ENCODE assay signal across 10 mouse cellular contexts in genomic region chr14:16733595-16734298, GRCm38 (mm10).
DNase-seq lines count a peak whose midpoint lies in the region; ATAC-seq and TF ChIP-seq lines count a peak whose summit lies in the region.
"Had no signal": no experiment of that assay in that cellular context is flagged by ENCODE, and none has a peak within 500 bp of the region (broad histone marks: within the 10 kb centered on the region; RNA-seq: fewer than 3 reads in every experiment).

No protein-coding gene starts in this region.

- no peak for DNase-seq in lung, postnatal 25 days (ENCODE audit: low spot score)
- DNase-seq in forebrain, embryonic 14.5 days (ENCODE audit: low spot score) = peak; percentile 45
- no peak for DNase-seq in adrenal gland, adult 18-20 months (ENCODE audit: low spot score in 2 of 2)
- no peak for DNase-seq in liver, postnatal 0 days
- DNase-seq: liver, embryonic 13.5 days had no signal

- no peaks in the 10 kb centered on the region for H3K9me3 ChIP-seq in lung, embryonic 16.5 days (ENCODE audit: control insufficient read depth, low read length)
- no peaks in the 10 kb centered on the region for H3K9me3 ChIP-seq in forebrain, embryonic 14.5 days (replicated peaks; ENCODE audit: control insufficient read depth, low read length)
- H3K9me3 ChIP-seq in limb, embryonic 13.5 days = no peaks in the 10 kb centered on the region
- H3K9me3 ChIP-seq in stomach, embryonic 15.5 days = no peaks in the 10 kb centered on the region
- no peaks in the 10 kb centered on the region for H3K9me3 ChIP-seq in liver, postnatal 0 days (ENCODE audit: low read length)
- H3K9me3 ChIP-seq: heart, embryonic 15.5 days; liver, embryonic 13.5 days had no signal

- H3K36me3 ChIP-seq in lung, embryonic 16.5 days (ENCODE audit: control insufficient read depth, insufficient read depth, low read length) = no peaks in the 10 kb centered on the region
- H3K36me3 ChIP-seq in forebrain, embryonic 14.5 days (ENCODE audit: control insufficient read depth, insufficient read depth, low read length) = no peaks in the 10 kb centered on the region
- H3K36me3 ChIP-seq in limb, embryonic 13.5 days = no peaks in the 10 kb centered on the region
- H3K36me3 ChIP-seq in stomach, embryonic 15.5 days = no peaks in the 10 kb centered on the region
- H3K36me3 ChIP-seq in liver, postnatal 0 days (replicated peaks; ENCODE audit: insufficient read depth, low read length) = no peaks in the 10 kb centered on the region
- H3K36me3 ChIP-seq: heart, embryonic 15.5 days; liver, embryonic 13.5 days had no signal

- H3K4me3 ChIP-seq in lung, embryonic 16.5 days (ENCODE audit: low read length) = no peak overlapping the region
- H3K4me3 ChIP-seq in forebrain, embryonic 14.5 days (ENCODE audit: low read depth, low read length) = no peak overlapping the region
- no peak overlapping the region for H3K4me3 ChIP-seq in limb, embryonic 13.5 days
- H3K4me3 ChIP-seq in stomach, embryonic 15.5 days (replicated peaks) = no peak overlapping the region
- no peak overlapping the region for H3K4me3 ChIP-seq in liver, postnatal 0 days (ENCODE audit: low read depth, low read length)
- H3K4me3 ChIP-seq: heart, embryonic 15.5 days; liver, embryonic 13.5 days had no signal

- TF ChIP-seq CTCF in liver, postnatal 0 days (IDR thresholded peaks at IDR 0.05; ENCODE audit: low read depth) = no peak

- 0 out of 2 replicates have a peak overlapping the region, but pooled peaks have one; percentile 3 for H3K4me2 ChIP-seq in lung, embryonic 16.5 days (ENCODE audit: low read depth, low read length)
- no peak overlapping the region for H3K4me2 ChIP-seq in forebrain, embryonic 14.5 days (ENCODE audit: low read length)
- peak overlapping the region; percentile 36 for H3K4me2 ChIP-seq in limb, embryonic 13.5 days (replicated peaks)
- peak overlapping the region; percentile 2; the same call in 1 of the 2 replicates for H3K4me2 ChIP-seq in stomach, embryonic 15.5 days
- no peak overlapping the region for H3K4me2 ChIP-seq in liver, postnatal 0 days (ENCODE audit: low read depth, low read length)
- H3K4me2 ChIP-seq: heart, embryonic 15.5 days; liver, embryonic 13.5 days had no signal

- 14% methylated on average over 9 of the region's 9 CpGs for WGBS in lung, embryonic 16.5 days
- WGBS in forebrain, embryonic 14.5 days = 5% methylated on average over 9 of the region's 9 CpGs
- WGBS in limb, embryonic 13.5 days = 6% methylated on average over 9 of the region's 9 CpGs
- WGBS in stomach, embryonic 15.5 days = 17% methylated on average over 9 of the region's 9 CpGs
- 44% methylated on average over 9 of the region's 9 CpGs for WGBS in liver, postnatal 0 days (ENCODE audit: insufficient replicate concordance)

- no peak overlapping the region for H3K9ac ChIP-seq in lung, embryonic 16.5 days (ENCODE audit: low read length)
- no peak overlapping the region for H3K9ac ChIP-seq in forebrain, embryonic 14.5 days (ENCODE audit: low read length)
- no peak overlapping the region for H3K9ac ChIP-seq in limb, embryonic 13.5 days
- no peak overlapping the region for H3K9ac ChIP-seq in stomach, embryonic 15.5 days
- H3K9ac ChIP-seq in liver, postnatal 0 days (replicated peaks) = no peak overlapping the region
- H3K9ac ChIP-seq: heart, embryonic 15.5 days; liver, embryonic 13.5 days had no signal

- peak; percentile 62 for ATAC-seq in lung, embryonic 16.5 days (ENCODE audit: low read depth)
- peak; percentile 72 for ATAC-seq in forebrain, embryonic 14.5 days
- peak; percentile 74; the same call in 1 of the 2 replicates for ATAC-seq in limb, embryonic 13.5 days (ENCODE audit: low FRiP score, low read depth)
- peak; percentile 16; the same call in 1 of the 2 replicates for ATAC-seq in stomach, embryonic 15.5 days (ENCODE audit: insufficient read depth, low FRiP score, low read depth)
- ATAC-seq in liver, postnatal 0 days = no peak
- ATAC-seq in erythroid progenitor cell, adult 5-6 weeks (replicated peaks; ENCODE audit: low FRiP score, poor library complexity, severe bottlenecking) = no peak

- TF ChIP-seq EP300 in liver, postnatal 0 days (IDR thresholded peaks at IDR 0.05; ENCODE audit: low read depth) = no peak

- no peak overlapping the region for H3K27ac ChIP-seq in lung, embryonic 16.5 days (ENCODE audit: low read length)
- H3K27ac ChIP-seq in forebrain, embryonic 14.5 days (ENCODE audit: low read depth, low read length) = no peak overlapping the region
- H3K27ac ChIP-seq in limb, embryonic 13.5 days = no peak overlapping the region; the same call in 1 of the 2 replicates
- 0 out of 2 replicates have a peak overlapping the region, but pooled peaks have one; percentile 1 for H3K27ac ChIP-seq in stomach, embryonic 15.5 days
- H3K27ac ChIP-seq in liver, postnatal 0 days (ENCODE audit: low read depth) = no peak overlapping the region
- H3K27ac ChIP-seq: heart, embryonic 15.5 days; liver, embryonic 13.5 days had no signal

- H3K4me1 ChIP-seq in lung, embryonic 16.5 days (replicated peaks; ENCODE audit: control insufficient read depth, insufficient read depth, low read length) = peaks cover 28% of the 10 kb centered on the region
- H3K4me1 ChIP-seq in forebrain, embryonic 14.5 days (ENCODE audit: control insufficient read depth, insufficient read depth, low read length) = peaks cover 11% of the 10 kb centered on the region; the same call in 1 of the 2 replicates
- peaks cover 28% of the 10 kb centered on the region for H3K4me1 ChIP-seq in limb, embryonic 13.5 days
- peaks cover 19% of the 10 kb centered on the region for H3K4me1 ChIP-seq in stomach, embryonic 15.5 days
- no peaks in the 10 kb centered on the region for H3K4me1 ChIP-seq in liver, postnatal 0 days (ENCODE audit: insufficient read depth)
- H3K4me1 ChIP-seq: liver, embryonic 13.5 days had no signal

- no peaks in the 10 kb centered on the region for H3K27me3 ChIP-seq in lung, embryonic 16.5 days (ENCODE audit: control insufficient read depth, insufficient read depth, low read depth, low read length)
- no peaks in the 10 kb centered on the region for H3K27me3 ChIP-seq in forebrain, embryonic 14.5 days (replicated peaks; ENCODE audit: control insufficient read depth, insufficient read depth, low read length)
- no peaks in the 10 kb centered on the region for H3K27me3 ChIP-seq in limb, embryonic 13.5 days
- no peaks in the 10 kb centered on the region for H3K27me3 ChIP-seq in stomach, embryonic 15.5 days (replicated peaks)
- no peaks in the 10 kb centered on the region for H3K27me3 ChIP-seq in liver, postnatal 0 days (ENCODE audit: insufficient read depth, low read length)
- H3K27me3 ChIP-seq: heart, embryonic 15.5 days; liver, embryonic 13.5 days had no signal

Comparison
In these comparisons a context has a peak if more than half of its experiments do, and no peak if none do; other contexts are left out.
1. ATAC-seq: peak in lung, embryonic 16.5 days (single experiment), forebrain, embryonic 14.5 days (single experiment), limb, embryonic 13.5 days (single experiment) and stomach, embryonic 15.5 days (single experiment); none in liver, postnatal 0 days (single experiment) and erythroid progenitor cell, adult 5-6 weeks (single experiment).
2. H3K4me2 ChIP-seq: peak in lung, embryonic 16.5 days (single experiment), limb, embryonic 13.5 days (single experiment) and stomach, embryonic 15.5 days (single experiment); none in forebrain, embryonic 14.5 days (single experiment) and liver, postnatal 0 days (single experiment).